Mouse (Mus musculus) intestine, embryonic 14.5 days (tissue): Measurements from ENCODE around the gene Slc6a12. TPM values are rescaled to one million over a fixed set of nuclear protein-coding genes. Genes with fewer than 3 reads are reported as not detected.

Source experiments
- ATAC-seq: fragments of 200-750 bp; cut with Nextera tagmentation; replicated peaks from 2 replicates; pipeline ENCODE4 v1.8.0; 2017; ENCODE audit warnings: low read depth, moderate number of reproducible peaks, moderate TSS enrichment, moderate library complexity; ENCODE audit not compliant: low FRiP score, low TSS enrichment
- DNase-seq: peaks from one replicate; pipeline ENCODE4 v3.0.0-alpha.2; 2018; ENCODE audit warnings: low spot score
- H3K27ac ChIP-seq: fragments of 300-500 bp; sonication (generic); 2 replicates; pipeline ENCODE4 v1.5.1; 2014; ENCODE audit warnings: low read depth, mild to moderate bottlenecking, control low read depth
- H3K27me3 ChIP-seq: fragments of 300-500 bp; sonication (generic); replicated peaks from 2 replicates; pipeline ENCODE4 v1.6.1; 2014; ENCODE audit warnings: low read length, control low read depth; ENCODE audit not compliant: control insufficient read depth, insufficient read depth
- H3K36me3 ChIP-seq: fragments of 300-500 bp; sonication (generic); 2 replicates; pipeline ENCODE4 v1.6.1; 2014; ENCODE audit warnings: low read length, control low read depth; ENCODE audit not compliant: control insufficient read depth, insufficient read depth
- H3K4me1 ChIP-seq: fragments of 300-500 bp; sonication (generic); replicated peaks from 2 replicates; pipeline ENCODE4 v1.6.1; 2014; ENCODE audit warnings: low read length, control low read depth, mixed read lengths; ENCODE audit not compliant: control insufficient read depth, insufficient read depth
- H3K4me2 ChIP-seq: fragments of 300-500 bp; sonication (generic); 2 replicates; pipeline ENCODE4 v1.6.1; 2014; ENCODE audit warnings: low read length
- H3K4me3 ChIP-seq: fragments of 300-500 bp; sonication (generic); 2 replicates; pipeline ENCODE4 v1.5.1; 2014; ENCODE audit warnings: low read depth, low read length, control low read depth, mixed read lengths
- H3K9ac ChIP-seq: fragments of 300-500 bp; sonication (generic); 2 replicates; pipeline ENCODE4 v1.6.1; 2014; ENCODE audit warnings: mild to moderate bottlenecking, low read length
- H3K9me3 ChIP-seq: fragments of 300-500 bp; sonication (generic); 2 replicates; pipeline ENCODE4 v1.6.1; 2016; ENCODE audit warnings: low read length, control low read depth; ENCODE audit not compliant: control insufficient read depth
- WGBS: fragments of 180-500 bp; shearing (Covaris S2); extraction: QIAGEN DNeasy Blood & Tissue Kit; methylation state at CpG from one replicate; pipeline ENCODE4 v1.1.7; 2014; 5-methylcytosine and 5-hydroxymethylcytosine counted together
- polyA plus RNA-seq: library from polyadenylated mRNA; unstranded; fragments of >200 nt; fragmentation: Nextera tagmentation; extraction: Ambion mirVana; gene quantifications from 2 replicates; pipeline ENCODE4 v1.2.1, GENCODE M21; 2014

Gene Slc6a12
- not detected in 2 replicates for polyA plus RNA-seq

- Histone ChIP-seq H3K27me3 (no peaks in the 10 kb centered on the region), H3K4me2 (no peak within 1 kb of the TSS), H3K9me3 (no peaks in the 10 kb centered on the region), H3K4me3 (no peak within 1 kb of the TSS), H3K36me3 (no peaks in the 10 kb centered on the region), H3K4me1 (no peaks in the 10 kb centered on the region), H3K27ac (no peak within 1 kb of the TSS), H3K9ac (no peak within 1 kb of the TSS)
- DNase-seq: no peak
- ATAC-seq: no peak
- 70% methylated on average over 15 of the region's 15 CpGs for WGBS
Observed at GRCm38 (mm10) chr6:121343026-121343770, at the start of gene Slc6a12. Slc6a12 (plus strand) TSS chr6:121343076.

- no peak overlapping the region for H3K4me2 ChIP-seq
- H3K9me3 ChIP-seq: no peaks in the 10 kb centered on the region
- 46% methylated on average over 7 of the region's 7 CpGs for WGBS
- no peaks in the 10 kb centered on the region for H3K36me3 ChIP-seq
- H3K9ac ChIP-seq: no peak overlapping the region
- DNase-seq (no peak), ATAC-seq (no peak)
- H3K4me3 ChIP-seq: no peak overlapping the region
- peaks cover 9% of the 10 kb centered on the region; the same call in 1 of the 2 replicates for H3K4me1 ChIP-seq
- H3K27ac ChIP-seq: no peak overlapping the region
- H3K27me3 ChIP-seq: no peaks in the 10 kb centered on the region
Observed at GRCm38 (mm10) chr6:121299317-121299716, 43.6 kb upstream of the Slc6a12 start.

- H3K27ac ChIP-seq: no peak within 1 kb of the TSS
- no peaks in the 10 kb centered on the region for H3K9me3 ChIP-seq
- H3K4me3 ChIP-seq: no peak within 1 kb of the TSS
- ATAC-seq (no peak; the same call in 1 of the 2 replicates), DNase-seq (peak; percentile 55)
- peaks cover 9% of the 10 kb centered on the region; the same call in 1 of the 2 replicates for H3K4me1 ChIP-seq
- WGBS: 3% methylated on average over 11 of the region's 11 CpGs
- no peak within 1 kb of the TSS for H3K9ac ChIP-seq
- peak within 1 kb of the TSS; percentile 33 for H3K4me2 ChIP-seq
- H3K36me3 ChIP-seq: no peaks in the 10 kb centered on the region
- H3K27me3 ChIP-seq: no peaks in the 10 kb centered on the region
Observed at GRCm38 (mm10) chr6:121299954-121300353, 42.9 kb upstream of the Slc6a12 start, which contains the start of gene Slc6a13. Slc6a13 (plus strand) TSS chr6:121300227.

- H3K36me3 ChIP-seq: no peaks in the 10 kb centered on the region
- H3K4me2 ChIP-seq: peak overlapping the region; percentile 33
- H3K27ac ChIP-seq: no peak overlapping the region
- H3K27me3 ChIP-seq: no peaks in the 10 kb centered on the region
- peaks cover 9% of the 10 kb centered on the region; the same call in 1 of the 2 replicates for H3K4me1 ChIP-seq
- 47% methylated on average over 9 of the region's 9 CpGs for WGBS
- DNase-seq (no peak), ATAC-seq (no peak)
- H3K4me3 ChIP-seq: no peak overlapping the region
- H3K9me3 ChIP-seq: no peaks in the 10 kb centered on the region
- no peak overlapping the region for H3K9ac ChIP-seq
Observed at GRCm38 (mm10) chr6:121300504-121300903, 42.4 kb upstream of the Slc6a12 start.

GRCm38 (mm10) chr6:121303466-121304220, 39.2 kb upstream of the Slc6a12 start:
- ATAC-seq (no peak), DNase-seq (no peak)
- no peak overlapping the region for H3K9ac ChIP-seq
- H3K9me3 ChIP-seq: no peaks in the 10 kb centered on the region
- no peak overlapping the region for H3K27ac ChIP-seq
- H3K27me3 ChIP-seq: no peaks in the 10 kb centered on the region
- H3K4me3 ChIP-seq: no peak overlapping the region
- peaks cover 9% of the 10 kb centered on the region; the same call in 1 of the 2 replicates for H3K4me1 ChIP-seq
- H3K4me2 ChIP-seq: no peak overlapping the region
- WGBS: 62% methylated on average over 10 of the region's 10 CpGs
- no peaks in the 10 kb centered on the region for H3K36me3 ChIP-seq

GRCm38 (mm10) chr6:121304630-121305029, 38.2 kb upstream of the Slc6a12 start:
- no peak overlapping the region for H3K4me3 ChIP-seq
- DNase-seq: no peak
- H3K27ac ChIP-seq: no peak overlapping the region
- no peak for ATAC-seq
- no peaks in the 10 kb centered on the region for H3K27me3 ChIP-seq
- H3K9me3 ChIP-seq: no peaks in the 10 kb centered on the region
- 81% methylated on average over 9 of the region's 9 CpGs for WGBS
- H3K4me1 ChIP-seq: peaks cover 9% of the 10 kb centered on the region; the same call in 1 of the 2 replicates
- no peak overlapping the region for H3K4me2 ChIP-seq
- H3K36me3 ChIP-seq: no peaks in the 10 kb centered on the region
- no peak overlapping the region for H3K9ac ChIP-seq

GRCm38 (mm10) chr6:121305571-121305970, 37.3 kb upstream of the Slc6a12 start:
- Histone ChIP-seq H3K4me2 (no peak overlapping the region), H3K9ac (no peak overlapping the region), H3K27me3 (no peaks in the 10 kb centered on the region), H3K36me3 (no peaks in the 10 kb centered on the region), H3K4me1 (0 out of 2 replicates have a peak, but pooled peaks cover under 1% of the 10 kb centered on the region), H3K4me3 (no peak overlapping the region), H3K27ac (no peak overlapping the region), H3K9me3 (no peaks in the 10 kb centered on the region)
- ATAC-seq: no peak
- DNase-seq: no peak
- WGBS: 89% methylated on average over 3 of the region's 3 CpGs

- H3K27me3 ChIP-seq: no peaks in the 10 kb centered on the region
- no peak overlapping the region for H3K4me3 ChIP-seq
- no peaks in the 10 kb centered on the region for H3K36me3 ChIP-seq
- H3K27ac ChIP-seq: no peak overlapping the region
- DNase-seq (no peak), ATAC-seq (no peak)
- no peaks in the 10 kb centered on the region for H3K4me1 ChIP-seq
- 74% methylated on average over 6 of the region's 6 CpGs for WGBS
- no peak overlapping the region for H3K4me2 ChIP-seq
- no peak overlapping the region for H3K9ac ChIP-seq
- no peaks in the 10 kb centered on the region for H3K9me3 ChIP-seq
Observed at GRCm38 (mm10) chr6:121310984-121311383, 31.9 kb upstream of the Slc6a12 start.
